Mouse (Mus musculus) thymus, adult 2 months (tissue): Measurements from ENCODE around the gene Ppm1n. TPM values are rescaled to one million over a fixed set of nuclear protein-coding genes. Genes with fewer than 3 reads are reported as not detected.

Source experiments
- DNase-seq: peaks from one replicate; pipeline ENCODE4 v3.0.0; 2021
- H3K27ac ChIP-seq: fragments of 200-500 bp; 2 replicates; pipeline ENCODE4 v1.5.1; 2012; ENCODE audit warnings: low read length, control low read depth; ENCODE audit not compliant: control insufficient read depth, insufficient read depth
- H3K27me3 ChIP-seq: fragments of 200-500 bp; 2 replicates; pipeline ENCODE4 v1.6.1; 2012; ENCODE audit warnings: mild to moderate bottlenecking, low read length, moderate library complexity, mixed read lengths; ENCODE audit not compliant: control insufficient read depth, insufficient read depth
- H3K36me3 ChIP-seq: fragments of 200-500 bp; 2 replicates; pipeline ENCODE4 v1.6.1; 2012; ENCODE audit warnings: mild to moderate bottlenecking, low read length, moderate library complexity; ENCODE audit not compliant: control insufficient read depth, insufficient read depth
- H3K4me1 ChIP-seq: fragments of 200-500 bp; replicated peaks from 2 replicates; pipeline ENCODE4 v1.6.1; 2012; ENCODE audit warnings: low read length; ENCODE audit not compliant: control insufficient read depth, insufficient read depth
- H3K4me3 ChIP-seq: fragments of 200-500 bp; 2 replicates; pipeline ENCODE4 v1.5.1; 2012; ENCODE audit warnings: mild to moderate bottlenecking, low read length, control low read depth, moderate library complexity; ENCODE audit not compliant: control insufficient read depth, insufficient read depth
- CTCF ChIP-seq: fragments of 200-500 bp; IDR thresholded peaks from 2 replicates; pipeline ENCODE4 v1.5.1; 2012; ENCODE audit warnings: mild to moderate bottlenecking, control low read depth, low read length, moderate library complexity, borderline replicate concordance; ENCODE audit not compliant: control insufficient read depth, poor library complexity, insufficient read depth; ENCODE audit errors: extremely low read depth
- POLR2A ChIP-seq: fragments of 200-500 bp; IDR thresholded peaks from 2 replicates; pipeline ENCODE4 v1.6.1; 2012; ENCODE audit warnings: mild to moderate bottlenecking, low read length, control low read depth, moderate library complexity; ENCODE audit not compliant: control insufficient read depth, poor library complexity, insufficient read depth; ENCODE audit errors: extremely low read depth
- WGBS: fragments of 180-500 bp; shearing (Covaris S2); methylation state at CpG from one replicate; pipeline ENCODE4 v1.1.7; 2018; 5-methylcytosine and 5-hydroxymethylcytosine counted together
- polyA plus RNA-seq: library from polyadenylated mRNA; depleted of rRNA; stranded (reverse); fragments of >200 nt; gene quantifications from 2 replicates; pipeline ENCODE4 v1.2.3, GENCODE M21; 2012

Gene Ppm1n
- polyA plus RNA-seq, 1 experiment: 0.63 TPM

DNA sequence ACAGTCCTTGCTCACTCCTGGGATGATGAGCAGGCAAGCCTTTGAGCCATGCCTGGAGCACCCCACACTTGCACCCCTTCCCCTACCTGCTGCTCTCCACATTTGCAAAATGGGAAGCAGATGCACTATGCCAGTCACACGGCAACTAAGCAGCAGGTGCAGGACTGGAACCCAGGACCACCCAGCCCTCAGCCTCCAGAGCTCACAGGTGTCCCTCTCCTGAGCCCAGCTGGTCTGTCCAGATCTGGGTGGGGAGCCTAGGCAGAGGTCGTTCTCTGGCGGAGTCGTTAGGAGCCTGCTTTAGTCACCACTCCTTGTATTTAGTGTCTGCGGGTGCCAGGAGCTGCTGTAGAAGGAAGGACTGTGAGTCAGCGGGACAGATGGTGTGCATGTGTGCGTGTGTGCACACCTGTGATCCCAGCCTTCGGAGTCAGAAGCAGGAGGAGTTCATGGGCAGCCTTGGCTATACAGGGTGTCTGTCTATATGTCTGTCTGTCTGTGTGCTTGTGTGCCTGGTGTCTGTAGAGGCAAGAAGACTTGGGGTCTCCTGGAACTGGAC, 38.9 kb downstream of the Ppm1n start:
- Histone ChIP-seq H3K27ac (no peak overlapping the region), H3K27me3 (no peaks in the 10 kb centered on the region), H3K36me3 (peaks cover 6% of the 10 kb centered on the region; the same call in 1 of the 2 replicates), H3K4me3 (no peak overlapping the region), H3K4me1 (no peaks in the 10 kb centered on the region)
- DNase-seq: no peak
- TF ChIP-seq POLR2A: no peak
- TF ChIP-seq CTCF: no peak
- 97% methylated on average over 8 of the region's 8 CpGs for WGBS

DNA sequence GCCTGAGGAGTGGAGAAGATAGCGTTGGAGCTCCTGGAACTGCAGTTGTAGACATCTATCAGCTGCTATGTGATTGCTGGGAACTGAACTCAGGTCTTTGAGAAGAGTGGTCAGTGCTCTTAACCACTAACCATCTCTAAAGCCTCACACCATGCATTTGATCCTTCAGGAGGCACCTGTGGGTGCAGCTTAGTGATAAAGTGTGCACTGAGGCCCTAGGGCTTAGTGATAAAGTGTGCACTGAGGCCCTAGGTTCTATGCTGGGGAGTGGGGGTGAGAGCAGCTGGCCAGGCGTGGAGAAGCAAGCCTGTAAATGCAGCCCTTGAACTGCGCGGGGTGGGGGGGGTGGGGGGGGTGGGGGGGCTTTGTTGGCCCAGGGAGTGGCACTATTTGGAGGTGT, 39.9 kb downstream of the Ppm1n start:
- 81% methylated on average over 1 of the region's 4 CpGs for WGBS
- H3K36me3 ChIP-seq: peaks cover under 1% of the 10 kb centered on the region; the same call in 1 of the 2 replicates
- no peaks in the 10 kb centered on the region for H3K4me1 ChIP-seq
- TF ChIP-seq CTCF (no peak), POLR2A (no peak)
- DNase-seq: no peak
- no peak overlapping the region for H3K27ac ChIP-seq
- no peaks in the 10 kb centered on the region for H3K27me3 ChIP-seq
- no peak overlapping the region for H3K4me3 ChIP-seq

DNA sequence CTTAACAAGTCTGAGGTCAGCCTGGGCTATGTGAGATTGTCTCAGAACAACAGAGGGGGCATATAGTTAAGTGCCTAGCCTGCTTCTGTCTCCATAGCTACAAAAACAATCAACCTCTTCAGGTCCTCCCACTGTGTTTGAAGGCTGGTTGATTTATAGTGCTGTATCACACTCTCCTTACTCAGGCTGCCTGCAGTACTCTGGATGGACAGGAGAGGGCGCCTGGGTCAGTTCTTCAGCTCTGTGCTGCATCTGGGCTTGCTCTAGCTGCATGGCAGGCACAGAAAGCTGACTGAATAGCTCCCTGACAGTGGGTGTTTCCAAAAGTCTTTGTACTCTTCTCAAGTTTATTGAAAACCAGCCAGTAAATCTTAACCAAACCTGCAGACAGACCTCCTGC, 40.4 kb downstream of the Ppm1n start:
- WGBS: 0% methylated on average over 1 of the region's 1 CpGs
- DNase-seq: peak; percentile 88
- Histone ChIP-seq H3K36me3 (no peaks in the 10 kb centered on the region), H3K27me3 (no peaks in the 10 kb centered on the region), H3K4me3 (no peak overlapping the region), H3K27ac (no peak overlapping the region), H3K4me1 (no peaks in the 10 kb centered on the region)
- TF ChIP-seq CTCF: peak; percentile 80; the same call in 1 of the 2 replicates
- TF ChIP-seq POLR2A: no peak

DNA sequence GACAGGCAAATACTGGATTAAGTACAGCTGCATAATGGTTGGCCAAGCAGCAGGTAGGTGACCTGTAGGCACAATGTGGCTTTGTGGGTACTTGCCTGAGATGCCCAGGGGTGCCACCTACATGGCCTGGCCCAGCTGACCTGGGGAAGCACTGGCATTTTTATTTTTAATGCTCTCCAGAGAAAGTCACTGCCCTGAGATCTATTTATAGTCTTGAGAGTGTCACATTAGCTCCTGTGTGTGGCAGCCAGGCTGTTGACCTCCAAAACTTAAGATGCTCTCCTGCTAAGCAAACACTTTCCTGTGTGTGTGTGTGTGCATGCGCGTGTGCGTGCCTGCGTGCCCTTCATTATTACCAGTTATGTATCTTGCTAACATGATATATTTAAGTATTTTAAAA, 41.5 kb downstream of the Ppm1n start:
- Histone ChIP-seq H3K4me1 (no peaks in the 10 kb centered on the region), H3K36me3 (no peaks in the 10 kb centered on the region), H3K27me3 (no peaks in the 10 kb centered on the region), H3K27ac (no peak overlapping the region), H3K4me3 (no peak overlapping the region)
- WGBS: 98% methylated on average over 4 of the region's 4 CpGs
- no peak for DNase-seq
- TF ChIP-seq CTCF: no peak
- no peak for TF ChIP-seq POLR2A

DNA sequence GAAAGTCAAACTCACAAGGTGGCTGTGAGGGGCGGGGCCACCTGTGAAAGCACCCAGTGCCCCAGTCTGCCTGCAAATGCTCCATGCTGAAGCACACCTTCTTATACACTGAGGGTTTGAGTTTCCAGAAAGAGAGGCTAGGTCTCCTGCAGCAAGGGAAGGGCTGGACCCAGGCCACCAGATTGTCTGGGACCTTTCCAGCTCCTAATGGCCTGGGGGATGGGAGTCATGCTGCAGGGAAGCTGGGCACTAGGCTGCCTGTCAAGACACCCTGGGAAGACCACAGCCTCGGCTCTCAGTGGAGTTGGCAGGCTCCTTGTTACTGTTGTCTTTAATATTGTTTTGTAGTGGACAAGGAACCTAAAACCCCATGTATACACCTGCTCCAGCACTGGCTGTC, 43.5 kb downstream of the Ppm1n start:
- no peak overlapping the region for H3K4me3 ChIP-seq
- no peaks in the 10 kb centered on the region for H3K27me3 ChIP-seq
- H3K36me3 ChIP-seq: no peaks in the 10 kb centered on the region
- no peak for TF ChIP-seq CTCF
- TF ChIP-seq POLR2A: no peak
- no peak for DNase-seq
- no peak overlapping the region for H3K27ac ChIP-seq
- H3K4me1 ChIP-seq: no peaks in the 10 kb centered on the region
- WGBS: 93% methylated on average over 2 of the region's 2 CpGs

DNA sequence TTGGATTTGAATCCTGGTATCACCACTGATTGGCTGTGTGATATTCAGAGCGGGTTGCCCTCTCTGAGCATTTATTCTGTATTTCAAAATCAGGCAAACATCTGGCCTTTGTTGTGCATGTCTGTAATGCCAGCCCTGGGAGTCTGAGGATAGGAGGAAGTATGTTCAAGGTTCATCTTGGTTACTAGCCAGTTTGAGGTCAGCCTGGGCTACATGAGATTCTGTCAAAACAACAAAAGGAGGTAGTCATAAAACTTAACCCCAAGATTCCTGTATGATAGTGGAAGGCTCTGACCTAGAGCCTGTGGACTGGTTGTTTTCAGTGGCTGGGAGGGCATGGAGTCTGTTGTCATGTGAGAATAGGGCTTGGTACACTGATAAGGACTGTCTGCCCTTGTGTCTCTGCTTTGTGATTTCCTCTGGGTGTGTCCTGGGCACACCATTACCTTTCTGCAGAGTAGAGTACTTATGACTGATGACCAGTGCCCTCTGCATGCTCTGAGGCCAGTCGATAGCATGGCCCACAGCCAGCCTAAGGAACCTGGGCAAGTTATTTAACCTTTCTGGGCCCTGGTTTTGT, 44.7 kb downstream of the Ppm1n start:
- WGBS: 88% methylated on average over 2 of the region's 2 CpGs
- no peaks in the 10 kb centered on the region for H3K4me1 ChIP-seq
- no peaks in the 10 kb centered on the region for H3K27me3 ChIP-seq
- no peaks in the 10 kb centered on the region for H3K36me3 ChIP-seq
- DNase-seq: no peak
- no peak overlapping the region for H3K27ac ChIP-seq
- H3K4me3 ChIP-seq: no peak overlapping the region
- no peak for TF ChIP-seq CTCF
- no peak for TF ChIP-seq POLR2A

DNA sequence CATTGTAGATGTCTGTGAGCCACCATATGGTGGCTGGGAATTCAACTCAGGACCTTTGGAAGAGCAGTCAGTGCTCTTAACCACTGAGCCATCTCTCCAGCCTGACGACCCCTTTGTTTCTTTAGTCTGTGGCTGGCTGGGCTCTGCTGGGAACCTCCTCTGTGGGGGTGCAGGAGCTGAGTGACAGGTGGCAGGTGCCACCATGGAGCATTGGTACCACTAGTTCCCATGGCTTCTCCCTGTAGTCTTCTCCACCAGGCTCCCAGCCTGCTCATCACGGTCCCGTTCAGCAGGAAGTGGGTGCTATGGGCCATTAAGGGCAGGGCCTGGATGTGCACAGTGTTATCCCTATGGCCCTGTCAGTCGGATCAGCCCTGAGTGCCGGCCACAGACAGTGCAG, 45.2 kb downstream of the Ppm1n start:
- Histone ChIP-seq H3K36me3 (no peaks in the 10 kb centered on the region), H3K4me1 (no peaks in the 10 kb centered on the region), H3K27ac (no peak overlapping the region), H3K27me3 (no peaks in the 10 kb centered on the region), H3K4me3 (no peak overlapping the region)
- WGBS: 75% methylated on average over 5 of the region's 5 CpGs
- no peak for DNase-seq
- TF ChIP-seq CTCF: no peak
